Mouse (Mus musculus): ENCODE measurements around the gene Vsig8. TPM values are rescaled to one million over a fixed set of nuclear protein-coding genes. Genes with fewer than 3 reads are reported as not detected.

Vsig8 gene
- polyA plus RNA-seq, 1 experiment: not detected

- Histone ChIP-seq H3K27me3 (replicated peaks) (peaks cover 20% of the 10 kb centered on the region), H3K9me3 (no peaks in the 10 kb centered on the region; the same call in 1 of the 2 replicates), H3K4me1 (peaks cover 78% of the 10 kb centered on the region), H3K4me3 (replicated peaks) (peak overlapping the region; percentile 87), H3K36me3 (replicated peaks; ENCODE audit: low read length) (no peaks in the 10 kb centered on the region)
- TF ChIP-seq FLI1 (IDR thresholded peaks at IDR 0.05; ENCODE audit: low read length) (no peak), GATA1 (IDR thresholded peaks at IDR 0.05; ENCODE audit: borderline replicate concordance, low read length) (peak; percentile 87; the same call in 2 of the 3 replicates)
Observed at GRCm38 (mm10) chr1:172526380-172527081, 29.2 kb upstream of the Vsig8 start.

GRCm38 (mm10) chr1:172527431-172527830 lies 28.3 kb upstream of the Vsig8 start:
- no peak for TF ChIP-seq GATA1 (IDR thresholded peaks at IDR 0.05; ENCODE audit: borderline replicate concordance, low read length)
- TF ChIP-seq FLI1 (IDR thresholded peaks at IDR 0.05; ENCODE audit: low read length): no peak
- peaks cover 29% of the 10 kb centered on the region for H3K27me3 ChIP-seq (replicated peaks)
- peaks cover 78% of the 10 kb centered on the region for H3K4me1 ChIP-seq

GRCm38 (mm10) chr1:172528701-172529100 lies 27.0 kb upstream of the Vsig8 start:
- H3K4me3 ChIP-seq (replicated peaks): no peak overlapping the region
- TF ChIP-seq FLI1 (IDR thresholded peaks at IDR 0.05; ENCODE audit: low read length): no peak
- no peak for TF ChIP-seq GATA1 (IDR thresholded peaks at IDR 0.05; ENCODE audit: borderline replicate concordance, low read length)
- peaks cover 40% of the 10 kb centered on the region for H3K27me3 ChIP-seq (replicated peaks)
- H3K4me1 ChIP-seq: peaks cover 75% of the 10 kb centered on the region
- H3K36me3 ChIP-seq (replicated peaks; ENCODE audit: low read length): no peaks in the 10 kb centered on the region
- no peaks in the 10 kb centered on the region for H3K9me3 ChIP-seq

More at GRCm38 (mm10) chr1:172527431-172527830, 28.3 kb upstream of the Vsig8 start:
- H3K9me3 ChIP-seq: no peaks in the 10 kb centered on the region
- H3K4me3 ChIP-seq (replicated peaks): peak overlapping the region; percentile 87
- H3K36me3 ChIP-seq (replicated peaks; ENCODE audit: low read length): no peaks in the 10 kb centered on the region

GRCm38 (mm10) chr1:172530544-172531220 lies 25.1 kb upstream of the Vsig8 start:
- Histone ChIP-seq H3K9me3 (no peaks in the 10 kb centered on the region), H3K36me3 (replicated peaks; ENCODE audit: low read length) (no peaks in the 10 kb centered on the region), H3K4me1 (peaks cover 62% of the 10 kb centered on the region), H3K4me3 (replicated peaks) (peak overlapping the region; percentile 64), H3K27me3 (replicated peaks) (peaks cover 58% of the 10 kb centered on the region)
- TF ChIP-seq FLI1 (IDR thresholded peaks at IDR 0.05; ENCODE audit: low read length) (no peak), GATA1 (IDR thresholded peaks at IDR 0.05; ENCODE audit: borderline replicate concordance, low read length) (no peak)

- Histone ChIP-seq H3K27me3 (replicated peaks) (peaks cover 64% of the 10 kb centered on the region), H3K36me3 (replicated peaks; ENCODE audit: low read length) (no peaks in the 10 kb centered on the region), H3K4me3 (replicated peaks) (peak overlapping the region; percentile 8), H3K9me3 (peaks cover 5% of the 10 kb centered on the region), H3K4me1 (peaks cover 43% of the 10 kb centered on the region)
- no peak for TF ChIP-seq GATA1 (IDR thresholded peaks at IDR 0.05; ENCODE audit: borderline replicate concordance, low read length)
- TF ChIP-seq FLI1 (IDR thresholded peaks at IDR 0.05; ENCODE audit: low read length): no peak
Observed at GRCm38 (mm10) chr1:172532551-172532950, 23.2 kb upstream of the Vsig8 start.

GRCm38 (mm10) chr1:172535116-172535515 lies 20.6 kb upstream of the Vsig8 start:
- Histone ChIP-seq H3K27me3 (replicated peaks) (peaks cover 70% of the 10 kb centered on the region), H3K4me3 (replicated peaks) (no peak overlapping the region), H3K9me3 (peaks cover 5% of the 10 kb centered on the region), H3K36me3 (replicated peaks; ENCODE audit: low read length) (no peaks in the 10 kb centered on the region), H3K4me1 (peaks cover 20% of the 10 kb centered on the region)
- no peak for TF ChIP-seq FLI1 (IDR thresholded peaks at IDR 0.05; ENCODE audit: low read length)
- no peak for TF ChIP-seq GATA1 (IDR thresholded peaks at IDR 0.05; ENCODE audit: borderline replicate concordance, low read length)

GRCm38 (mm10) chr1:172539827-172540226 lies 15.9 kb upstream of the Vsig8 start:
- Histone ChIP-seq H3K4me3 (replicated peaks) (no peak overlapping the region), H3K4me1 (no peaks in the 10 kb centered on the region), H3K27me3 (replicated peaks) (peaks cover 69% of the 10 kb centered on the region), H3K36me3 (replicated peaks; ENCODE audit: low read length) (no peaks in the 10 kb centered on the region), H3K9me3 (peaks cover 5% of the 10 kb centered on the region)
- TF ChIP-seq GATA1 (IDR thresholded peaks at IDR 0.05; ENCODE audit: borderline replicate concordance, low read length): no peak
- no peak for TF ChIP-seq FLI1 (IDR thresholded peaks at IDR 0.05; ENCODE audit: low read length)

- TF ChIP-seq FLI1 (IDR thresholded peaks at IDR 0.05; ENCODE audit: low read length) (no peak), GATA1 (IDR thresholded peaks at IDR 0.05; ENCODE audit: borderline replicate concordance, low read length) (no peak)
- Histone ChIP-seq H3K4me1 (no peaks in the 10 kb centered on the region), H3K27me3 (replicated peaks) (peaks cover 69% of the 10 kb centered on the region), H3K9me3 (peaks cover 5% of the 10 kb centered on the region), H3K4me3 (replicated peaks) (no peak overlapping the region), H3K36me3 (replicated peaks; ENCODE audit: low read length) (no peaks in the 10 kb centered on the region)
Observed at GRCm38 (mm10) chr1:172540283-172540820, 15.4 kb upstream of the Vsig8 start.

GRCm38 (mm10) chr1:172546062-172546461 lies 9.7 kb upstream of the Vsig8 start:
- Histone ChIP-seq H3K36me3 (replicated peaks; ENCODE audit: low read length) (no peaks in the 10 kb centered on the region), H3K27me3 (replicated peaks) (peaks cover 80% of the 10 kb centered on the region), H3K4me1 (peaks cover 30% of the 10 kb centered on the region), H3K4me3 (replicated peaks) (no peak overlapping the region), H3K9me3 (no peaks in the 10 kb centered on the region)
- TF ChIP-seq FLI1 (IDR thresholded peaks at IDR 0.05; ENCODE audit: low read length) (no peak), GATA1 (IDR thresholded peaks at IDR 0.05; ENCODE audit: borderline replicate concordance, low read length) (no peak)

GRCm38 (mm10) chr1:172548501-172548900 lies 7.2 kb upstream of the Vsig8 start:
- Histone ChIP-seq H3K27me3 (replicated peaks) (peaks cover 85% of the 10 kb centered on the region), H3K4me1 (peaks cover 30% of the 10 kb centered on the region), H3K4me3 (replicated peaks) (peak overlapping the region; percentile 59), H3K36me3 (replicated peaks; ENCODE audit: low read length) (no peaks in the 10 kb centered on the region), H3K9me3 (no peaks in the 10 kb centered on the region)
- TF ChIP-seq FLI1 (IDR thresholded peaks at IDR 0.05; ENCODE audit: low read length): no peak
- TF ChIP-seq GATA1 (IDR thresholded peaks at IDR 0.05; ENCODE audit: borderline replicate concordance, low read length): no peak
